Mouse (Mus musculus) c-Kit-negative CD71-positive TER-119-positive erythroid progenitor cells, embryonic 14.5 days (primary cell): ENCODE results near the gene 2210016L21Rik.
"Not testable (repeated sequence)": the region's sequence is repeated elsewhere in the genome, so short reads cannot be mapped to it uniquely, and the experiment has no call there.

ENCODE experiments used
- DNase-seq: peaks from one replicate; pipeline ENCODE4 v3.0.0-alpha.2; 2013; ENCODE audit warnings: low read depth, low spot score

2210016L21Rik gene

DNA sequence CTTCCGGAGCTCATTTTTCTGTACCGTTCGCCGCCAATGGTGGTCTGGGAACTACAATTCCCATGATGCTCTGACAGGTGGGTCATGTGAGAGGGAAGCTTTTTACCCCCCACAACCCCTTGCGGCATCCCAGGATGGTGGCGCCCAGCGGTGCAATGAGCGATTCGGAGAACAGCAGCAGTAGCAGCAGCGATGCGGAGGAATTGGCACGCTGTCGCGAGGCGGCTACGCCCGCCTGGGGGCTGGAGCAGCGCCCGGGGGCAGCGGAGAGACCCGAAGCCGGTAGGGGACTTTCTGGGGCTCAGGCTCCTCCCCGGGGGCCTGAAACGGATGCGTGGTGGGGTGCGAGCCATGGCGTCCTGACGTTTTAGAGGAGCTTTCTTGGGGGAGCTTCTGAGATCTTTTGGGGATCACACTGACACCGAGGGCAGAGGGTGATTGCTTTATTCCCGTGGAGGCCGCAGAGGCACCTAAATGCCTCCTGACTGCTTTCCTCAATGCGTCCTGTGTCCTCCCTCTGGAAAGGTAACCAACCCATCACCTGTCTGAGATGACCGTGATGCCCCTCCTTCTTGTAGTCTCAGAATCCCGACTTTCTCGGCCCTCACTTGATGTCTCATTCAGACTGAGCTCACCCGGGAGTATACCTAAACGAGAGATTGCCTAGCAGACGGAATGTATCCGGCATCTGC is at the start of gene 2210016L21Rik:
Gene 2210016L21Rik, plus strand, starts transcription at position 85 of the 692 bp plus-strand sequence.
- DNase-seq, result peak; percentile 71

DNA sequence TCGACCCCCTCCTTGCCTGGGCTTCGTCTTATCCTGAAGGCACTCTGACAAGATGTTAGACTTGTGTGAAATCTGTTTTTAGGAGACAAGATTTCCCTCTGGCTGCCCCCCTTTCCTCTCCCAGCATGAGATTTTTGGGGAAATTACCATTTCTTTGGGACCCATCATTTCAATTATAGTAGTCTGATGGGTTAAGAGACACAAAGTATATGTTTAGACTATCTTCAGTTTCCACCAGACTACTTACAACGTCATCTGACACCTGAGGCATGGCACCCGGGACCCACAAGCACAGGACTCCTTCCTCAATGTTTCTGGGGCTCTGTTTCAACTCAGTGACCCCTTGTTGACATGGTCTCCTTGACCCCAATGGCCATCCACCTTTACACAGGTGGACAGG is 46.4 kb upstream of the 2210016L21Rik start:
- DNase-seq, result no peak

DNA sequence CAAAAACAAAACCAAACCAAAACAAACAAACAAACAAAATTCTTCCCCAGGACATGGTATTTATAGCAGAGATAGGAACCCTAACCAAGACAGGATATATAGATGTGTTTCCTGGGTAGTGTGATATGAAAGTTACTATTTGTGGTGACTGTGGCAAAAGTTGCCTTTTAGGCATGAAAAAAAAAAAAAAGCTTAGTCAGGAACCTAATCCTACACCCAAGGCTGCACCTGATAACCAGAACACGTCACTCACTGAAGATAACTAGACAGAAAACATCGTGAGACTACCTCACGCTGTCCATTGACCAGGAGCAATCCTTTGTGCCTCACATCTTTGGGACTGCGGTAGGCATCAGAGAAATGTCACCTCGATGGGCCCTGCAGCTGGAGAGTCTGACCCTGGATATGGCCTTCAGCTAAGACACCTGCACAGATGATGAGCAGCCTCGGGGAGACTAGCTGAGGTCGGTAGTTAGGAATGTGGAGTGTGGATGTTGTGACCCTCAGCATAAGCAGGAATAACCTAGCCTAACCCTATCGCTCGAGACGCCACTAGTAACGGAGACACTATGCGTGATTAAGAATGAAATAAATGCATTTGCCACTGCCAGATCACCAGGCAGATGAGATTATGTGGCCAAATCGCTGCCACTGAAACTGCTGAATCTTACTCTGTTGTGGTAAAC is 45.1 kb upstream of the 2210016L21Rik start, which contains the start of gene Oasl2:
Gene Oasl2, plus strand, starts transcription at position 249 of the 686 bp plus-strand sequence.
- no peak for DNase-seq

DNA sequence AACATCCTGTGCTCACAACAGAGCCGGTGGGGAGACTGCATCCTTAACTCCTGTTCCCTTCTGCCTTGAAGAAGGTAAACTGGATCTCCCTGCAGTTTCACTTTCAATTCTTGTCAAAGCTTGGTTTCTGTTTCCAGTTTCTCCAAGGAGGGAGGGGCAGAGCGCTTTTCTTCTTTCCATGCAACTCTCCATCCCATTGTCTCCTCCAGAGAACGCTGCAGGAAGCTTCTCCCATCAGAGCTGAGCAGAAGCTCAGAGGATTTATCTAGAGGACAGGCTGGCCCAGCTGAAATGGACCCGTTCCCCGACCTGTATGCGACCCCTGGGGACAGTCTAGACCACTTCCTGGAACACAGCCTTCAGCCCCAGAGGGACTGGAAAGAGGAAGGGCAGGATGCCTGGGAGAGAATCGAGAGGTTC is 44.6 kb upstream of the 2210016L21Rik start:
- DNase-seq, result no peak

DNA sequence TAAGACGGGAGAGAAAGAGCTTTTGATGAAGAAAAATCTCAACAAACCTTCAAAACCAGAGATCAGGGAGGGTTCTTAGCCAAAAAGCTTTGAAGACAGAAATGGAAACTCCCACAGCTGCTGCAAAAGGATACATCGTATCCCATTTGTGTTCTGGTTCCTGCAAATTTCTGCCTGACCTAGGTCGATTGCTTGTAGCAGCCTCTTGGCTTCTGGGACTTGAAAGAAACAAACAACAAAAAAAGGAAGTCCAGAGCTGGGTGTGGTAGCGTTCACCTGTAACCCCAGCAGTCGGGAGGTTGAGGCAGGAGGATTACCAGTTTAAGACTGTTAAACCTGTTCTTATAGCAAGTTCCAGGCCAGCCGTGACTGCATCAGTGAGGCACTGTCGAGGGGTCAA is 43.1 kb upstream of the 2210016L21Rik start:
- no peak for DNase-seq

DNA sequence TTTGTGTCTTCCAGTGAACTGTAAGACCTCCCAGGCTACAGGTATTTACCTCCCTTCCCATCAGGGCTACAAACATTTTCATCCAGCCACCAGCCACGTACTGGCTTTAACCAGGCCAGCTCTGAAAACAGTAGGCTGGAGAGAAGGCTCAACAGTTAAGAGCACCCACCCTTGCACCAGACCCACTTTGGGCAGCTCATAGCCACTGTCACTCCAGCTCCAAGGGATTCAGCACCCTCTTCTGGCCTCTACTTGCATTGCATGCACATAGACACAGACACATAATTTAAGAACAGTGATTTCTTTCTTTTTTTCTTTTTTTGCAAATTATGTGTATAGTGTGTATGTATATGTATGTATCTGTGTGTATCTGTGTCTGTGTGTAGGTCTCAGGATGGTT is 39.5 kb upstream of the 2210016L21Rik start:
- no peak for DNase-seq

DNA sequence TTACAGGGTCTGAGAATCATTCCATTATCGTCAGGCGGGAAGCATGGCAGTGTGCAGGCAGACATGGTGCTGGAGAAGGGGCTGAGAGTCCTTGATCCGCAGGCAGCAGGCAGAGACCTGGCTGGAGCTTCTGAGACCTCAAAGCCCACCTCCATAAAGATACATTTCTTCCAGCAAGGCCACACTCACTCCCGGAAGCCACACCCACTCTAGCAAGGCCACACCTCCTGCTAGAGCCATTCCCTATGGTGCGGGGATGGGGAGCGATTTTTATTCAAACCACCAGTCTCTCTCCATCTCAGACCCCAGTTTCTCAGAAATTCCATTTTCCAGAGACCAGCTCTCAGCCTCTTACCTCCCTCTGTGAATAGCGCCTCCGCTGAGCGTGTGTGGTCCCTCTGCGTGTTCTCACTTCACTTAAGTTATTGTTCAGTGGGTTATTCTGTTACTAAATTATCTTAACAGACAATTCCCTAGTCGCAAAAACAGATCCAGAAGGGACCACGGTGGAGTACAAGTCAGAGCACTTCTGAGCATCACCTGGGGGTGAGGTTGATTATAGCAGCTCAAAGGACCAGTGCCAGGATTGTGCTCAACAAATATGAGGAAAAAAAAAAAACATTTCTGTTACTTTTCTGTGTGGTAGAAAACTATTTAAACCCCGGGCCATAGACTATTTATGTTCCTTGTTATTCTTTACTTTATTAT is 33.2 kb upstream of the 2210016L21Rik start:
- no peak for DNase-seq

DNA sequence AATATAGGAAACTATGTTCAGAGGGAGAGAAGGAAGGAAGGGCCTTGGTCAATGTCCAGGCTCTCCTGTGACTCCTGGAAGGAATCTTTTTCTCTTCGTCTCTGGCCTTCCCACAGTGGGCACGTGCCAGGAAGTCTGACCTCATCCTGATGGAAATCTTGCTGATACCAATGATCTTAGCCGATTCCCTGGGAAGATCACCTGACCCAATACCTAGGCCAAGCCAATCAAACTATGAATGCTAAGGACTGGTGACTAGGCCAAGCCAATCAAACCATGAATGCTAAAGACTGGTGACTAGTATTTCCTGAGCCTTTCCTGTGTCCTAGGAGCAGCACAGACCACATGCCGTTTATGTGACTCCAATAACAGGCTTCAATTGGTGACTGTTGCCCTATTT is 28.3 kb upstream of the 2210016L21Rik start:
- DNase-seq, result no peak

DNA sequence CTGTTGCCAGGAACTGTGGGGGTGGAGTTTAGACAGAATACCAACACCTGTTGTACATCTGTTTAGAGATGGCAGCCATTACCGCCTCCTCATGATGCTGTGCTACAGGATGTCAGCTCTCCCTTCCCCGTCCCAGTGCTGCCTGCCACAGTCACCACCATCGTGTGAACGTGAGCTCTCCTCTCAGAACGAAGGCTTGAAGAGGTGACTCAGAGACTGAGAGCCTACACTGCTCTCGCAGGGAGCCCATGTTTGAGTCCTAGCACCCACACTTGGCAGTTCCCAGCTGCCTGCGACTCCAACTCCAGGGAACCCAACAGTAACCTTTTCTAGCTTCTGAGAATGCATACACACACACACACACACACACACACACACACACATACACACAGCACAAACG is 27.1 kb upstream of the 2210016L21Rik start:
- no peak for DNase-seq

DNA sequence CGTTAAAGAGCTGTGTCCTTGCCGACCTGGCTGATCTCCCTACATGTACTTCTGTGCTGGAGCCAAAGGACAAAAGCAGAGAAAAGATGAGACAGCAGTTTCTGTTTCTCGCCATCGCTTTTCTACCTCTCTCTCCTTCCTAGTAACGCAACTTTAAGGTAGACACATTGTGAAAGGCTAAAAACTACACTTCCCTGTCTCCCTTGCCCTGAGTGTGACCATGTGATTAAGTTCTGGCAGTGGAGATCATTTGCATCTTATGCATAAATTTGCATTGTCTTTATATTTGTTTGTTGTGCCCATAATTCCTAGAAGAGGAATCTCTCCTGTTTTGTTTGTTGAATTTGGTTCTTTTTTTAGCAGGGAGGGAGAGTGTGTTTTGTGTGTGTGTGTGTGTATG is 26.1 kb upstream of the 2210016L21Rik start:
- no peak for DNase-seq

DNA sequence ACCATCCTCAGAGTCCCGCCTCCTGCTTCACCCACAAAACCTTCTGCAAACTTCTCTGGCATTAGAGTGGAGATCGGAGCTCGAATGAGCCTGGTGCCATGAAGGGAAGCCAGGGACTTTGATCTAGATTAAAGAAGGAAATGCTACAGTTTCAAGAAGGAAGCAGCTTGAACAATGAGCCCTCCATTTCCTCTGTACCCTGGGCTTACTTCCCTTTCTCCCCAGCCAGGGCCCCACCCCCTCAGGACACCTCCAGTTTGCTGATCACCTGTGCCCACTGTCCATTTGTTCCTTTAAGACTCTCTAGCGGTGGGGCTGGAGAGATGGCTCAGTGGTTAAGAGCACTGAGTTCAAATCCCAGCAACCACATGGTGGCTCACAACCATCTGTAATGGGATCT is 25.2 kb upstream of the 2210016L21Rik start:
- no peak for DNase-seq

DNA sequence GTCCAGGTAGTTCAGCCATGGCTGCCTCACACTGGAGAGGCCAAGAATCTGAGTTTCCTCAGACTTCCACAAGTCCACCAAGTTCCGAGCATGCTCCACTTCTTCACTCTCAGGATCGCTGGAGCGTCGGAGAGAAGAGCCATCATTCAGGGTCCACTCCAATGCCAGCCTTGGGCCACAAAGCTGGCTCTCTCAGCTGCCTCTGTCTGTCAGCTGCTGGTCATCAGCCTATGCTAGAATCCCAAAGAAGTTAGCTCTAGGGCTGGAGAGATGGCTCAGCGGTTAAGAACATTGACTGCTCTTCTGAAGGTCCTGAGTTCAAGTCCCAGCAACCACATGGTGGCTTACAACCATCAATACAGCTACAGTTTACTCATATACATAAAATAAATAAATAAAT is 24.6 kb upstream of the 2210016L21Rik start:
- not testable (repeated sequence) for DNase-seq

DNA sequence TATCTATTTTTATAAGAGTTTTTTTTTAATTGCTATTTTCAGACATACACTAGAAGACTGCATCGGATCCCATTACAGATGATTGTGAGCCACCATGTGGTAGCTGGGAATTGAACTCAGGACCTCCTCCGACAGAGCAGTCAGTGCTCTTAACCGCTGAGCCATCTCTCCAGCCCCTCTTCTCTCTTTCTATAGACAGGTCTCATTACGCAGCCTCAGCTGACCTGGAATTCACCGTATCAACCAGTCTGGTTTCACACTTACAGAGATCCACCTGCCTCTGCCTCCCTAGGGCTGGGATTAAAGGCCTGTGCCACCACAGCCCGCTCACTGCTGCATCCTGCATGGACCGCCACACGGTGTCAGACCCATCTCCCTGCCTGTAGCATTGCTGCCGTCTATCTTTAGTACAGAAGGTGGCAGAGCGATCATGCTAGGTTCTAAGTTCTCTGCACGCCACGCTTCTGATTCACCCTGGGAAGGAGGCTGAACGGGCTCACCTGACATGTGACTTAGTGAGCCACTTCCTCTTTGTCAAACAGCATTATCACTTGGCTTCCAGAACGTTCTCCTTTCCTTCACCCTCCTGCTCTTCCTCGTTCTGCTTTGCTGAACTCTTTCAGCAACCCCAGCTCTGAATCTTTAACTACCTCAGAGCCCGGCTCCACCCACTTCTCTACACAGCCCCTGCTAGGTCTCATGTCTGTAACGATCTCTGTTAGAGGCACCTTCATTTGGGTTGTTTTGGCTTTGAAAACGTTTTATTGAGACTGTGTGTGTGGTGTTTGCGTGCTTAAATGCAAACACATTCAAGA is 20.2 kb upstream of the 2210016L21Rik start:
- DNase-seq, result no peak

DNA sequence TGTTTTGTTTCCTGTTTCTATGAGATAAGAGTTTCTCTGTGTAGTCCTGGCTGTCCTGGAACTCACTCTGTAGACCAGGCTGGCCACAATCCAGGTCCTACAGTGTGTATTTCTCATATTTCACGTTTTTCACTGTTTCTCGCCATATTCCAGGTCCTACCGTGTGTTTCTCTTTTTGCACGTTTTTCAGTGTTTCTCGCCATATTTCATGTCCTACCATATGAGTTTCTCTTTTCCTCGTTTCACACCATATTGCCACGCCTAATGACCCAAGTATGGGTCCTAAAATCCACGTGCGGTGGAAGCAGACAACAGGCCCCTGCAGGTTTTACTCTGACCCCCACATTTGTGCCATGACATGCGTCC is 19.6 kb upstream of the 2210016L21Rik start:
- DNase-seq, result peak; percentile 19

DNA sequence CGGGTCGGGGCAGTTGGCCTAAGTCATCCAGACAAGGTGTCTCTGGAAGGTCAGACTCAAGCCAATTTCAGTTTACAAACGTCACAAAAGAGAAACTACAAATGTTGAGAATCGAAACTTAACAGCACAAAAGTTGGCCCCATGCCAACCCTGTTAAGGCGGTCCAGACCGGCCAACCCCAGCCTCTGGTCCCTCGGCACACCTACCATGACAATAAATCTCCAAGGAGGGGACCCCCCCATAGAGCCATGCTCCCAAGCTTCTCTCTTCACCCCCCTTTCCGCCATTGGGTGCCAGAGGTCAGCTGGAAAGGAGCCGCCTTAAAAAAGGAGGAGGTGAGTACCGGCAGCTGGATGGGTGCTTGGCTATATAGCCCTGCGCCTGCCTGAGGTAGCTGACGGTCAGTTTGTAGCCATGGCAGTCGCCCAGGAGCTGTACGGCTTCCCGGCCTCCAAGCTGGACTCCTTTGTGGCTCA is 18.9 kb upstream of the 2210016L21Rik start, which contains the start of gene Oasl1:
Gene Oasl1, plus strand, starts transcription at position 243 of the 476 bp plus-strand sequence.
- DNase-seq, result no peak

DNA sequence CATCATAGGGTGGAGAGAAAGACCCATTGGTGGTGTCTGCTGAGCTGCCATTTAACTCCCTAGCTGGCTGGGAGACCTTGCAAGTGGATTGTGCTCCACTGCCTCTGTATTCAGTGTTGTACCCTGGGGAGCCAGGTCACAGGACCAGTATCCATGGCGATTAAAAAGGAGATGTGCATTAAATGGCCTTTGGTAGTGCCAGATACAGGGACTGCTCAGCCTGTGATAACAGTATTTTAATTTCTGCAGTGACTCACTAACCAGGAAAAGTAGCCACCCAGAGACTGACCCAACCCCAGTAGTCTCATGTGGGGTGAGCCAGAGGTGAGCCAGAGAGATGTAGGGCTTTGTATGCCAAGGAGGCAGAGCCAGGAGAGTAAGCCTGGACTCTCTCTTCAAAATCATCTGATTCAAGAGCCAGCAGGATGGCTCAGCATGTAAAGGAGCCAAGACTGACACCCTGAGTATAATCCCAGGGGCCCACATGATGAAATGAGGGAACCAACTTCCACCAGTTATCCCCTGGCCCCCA is 15.7 kb upstream of the 2210016L21Rik start:
- no peak for DNase-seq

DNA sequence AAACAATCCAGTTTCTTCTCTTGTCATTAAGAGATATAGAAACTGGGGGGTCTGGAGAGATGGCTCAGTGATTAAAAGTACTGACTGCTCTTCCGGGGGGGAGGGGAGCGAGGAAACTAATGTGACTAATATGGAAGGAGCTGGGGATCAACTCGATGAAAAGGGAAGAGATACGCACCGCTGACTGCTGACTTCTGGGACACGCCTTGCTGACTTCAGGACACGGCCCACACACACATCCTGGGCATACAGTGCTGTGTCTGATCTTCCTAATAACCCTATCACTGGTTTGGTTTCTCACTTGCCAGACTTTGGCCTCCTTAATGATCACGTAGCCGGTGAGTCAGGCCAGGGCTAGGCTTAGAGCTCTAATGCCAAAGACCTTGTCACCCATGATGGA is 15.2 kb upstream of the 2210016L21Rik start:
- no peak for DNase-seq

DNA sequence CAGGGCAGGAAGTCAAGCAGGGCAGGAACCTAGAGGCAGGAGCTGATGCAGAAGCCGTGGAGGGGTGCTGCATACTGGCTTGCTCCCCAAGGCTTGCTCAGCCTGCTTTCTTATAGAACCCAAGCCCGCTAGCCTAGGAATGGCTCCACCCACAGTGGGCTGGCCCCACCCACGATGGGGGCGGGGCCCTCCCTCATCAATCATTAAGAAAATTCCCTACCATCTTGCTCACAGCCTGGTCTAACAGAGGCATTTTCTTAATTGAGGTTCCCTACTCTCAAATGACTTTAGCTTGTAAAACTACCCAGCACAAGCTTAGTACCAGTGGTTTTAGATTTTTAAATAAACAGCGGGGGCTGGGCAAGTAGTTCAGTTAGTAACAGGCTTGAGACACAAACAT is 10.3 kb upstream of the 2210016L21Rik start:
- no peak for DNase-seq

DNA sequence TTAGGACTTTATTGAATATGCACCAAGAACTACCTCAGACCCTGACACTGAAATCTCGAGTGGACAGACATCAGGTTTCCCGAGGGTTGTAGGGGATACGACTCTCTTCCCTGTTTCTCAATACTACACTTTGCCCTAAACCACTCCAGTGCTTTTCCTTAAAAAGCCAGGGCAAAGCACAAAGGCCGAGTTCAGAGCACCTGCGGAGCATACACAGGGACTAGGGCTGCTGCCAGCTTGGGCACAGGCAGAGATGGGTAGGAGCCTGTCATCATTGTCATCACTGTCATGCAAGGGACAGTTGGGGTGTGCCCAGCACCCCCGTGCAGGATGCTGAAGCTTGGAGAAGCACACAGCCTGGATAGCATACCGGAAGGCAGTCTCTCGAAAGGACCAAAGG is 8.8 kb upstream of the 2210016L21Rik start:
- no peak for DNase-seq

DNA sequence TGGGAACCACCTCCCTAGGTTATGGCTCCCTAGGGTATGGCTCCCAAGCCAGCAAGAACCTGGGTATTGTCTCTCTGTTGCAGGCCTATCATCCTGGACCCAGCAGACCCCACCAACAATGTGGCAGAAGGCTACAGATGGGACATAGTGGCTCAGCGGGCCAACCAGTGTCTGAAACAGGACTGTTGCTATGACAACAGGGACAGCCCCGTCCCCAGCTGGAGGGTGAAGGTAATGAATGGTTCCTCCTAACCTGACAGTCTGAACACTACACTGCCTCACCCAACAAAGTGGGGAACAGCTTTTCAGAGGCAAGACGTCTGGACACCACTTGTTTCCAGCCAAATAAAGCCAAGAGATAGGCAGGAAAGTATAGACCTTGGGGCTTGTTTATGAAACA is 6.1 kb upstream of the 2210016L21Rik start:
- DNase-seq, result no peak

DNA sequence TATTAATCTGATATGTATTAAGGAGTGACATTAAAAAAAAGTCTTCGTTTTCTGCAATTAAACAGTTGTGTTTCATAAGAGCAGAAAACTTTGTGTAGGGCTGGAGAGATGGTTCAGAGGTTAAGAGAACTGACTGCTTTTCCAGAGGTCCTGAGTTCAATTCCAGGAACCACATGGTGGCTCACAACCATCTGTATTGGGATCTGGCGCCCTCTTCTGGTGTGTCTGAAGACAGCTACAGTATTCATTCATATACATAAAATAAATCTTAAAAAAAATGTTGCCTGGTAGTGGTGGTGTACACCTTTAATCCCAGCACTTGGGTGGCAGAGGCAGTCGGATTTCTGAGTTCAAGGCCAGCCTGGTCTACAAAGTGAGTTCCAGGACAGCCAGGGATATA is 820 bp upstream of the 2210016L21Rik start:
- not testable (repeated sequence) for DNase-seq
